Mouse (Mus musculus) natural killer cell, adult 2 months (primary cell): ENCODE data around the gene Galnt9.

Experiments
- DNase-seq, 2 experiments: peaks; one replicate each; pipeline ENCODE4 v3.0.0; 2022; ENCODE audit warnings: low spot score in 2 of 2

Galnt9 gene

DNA sequence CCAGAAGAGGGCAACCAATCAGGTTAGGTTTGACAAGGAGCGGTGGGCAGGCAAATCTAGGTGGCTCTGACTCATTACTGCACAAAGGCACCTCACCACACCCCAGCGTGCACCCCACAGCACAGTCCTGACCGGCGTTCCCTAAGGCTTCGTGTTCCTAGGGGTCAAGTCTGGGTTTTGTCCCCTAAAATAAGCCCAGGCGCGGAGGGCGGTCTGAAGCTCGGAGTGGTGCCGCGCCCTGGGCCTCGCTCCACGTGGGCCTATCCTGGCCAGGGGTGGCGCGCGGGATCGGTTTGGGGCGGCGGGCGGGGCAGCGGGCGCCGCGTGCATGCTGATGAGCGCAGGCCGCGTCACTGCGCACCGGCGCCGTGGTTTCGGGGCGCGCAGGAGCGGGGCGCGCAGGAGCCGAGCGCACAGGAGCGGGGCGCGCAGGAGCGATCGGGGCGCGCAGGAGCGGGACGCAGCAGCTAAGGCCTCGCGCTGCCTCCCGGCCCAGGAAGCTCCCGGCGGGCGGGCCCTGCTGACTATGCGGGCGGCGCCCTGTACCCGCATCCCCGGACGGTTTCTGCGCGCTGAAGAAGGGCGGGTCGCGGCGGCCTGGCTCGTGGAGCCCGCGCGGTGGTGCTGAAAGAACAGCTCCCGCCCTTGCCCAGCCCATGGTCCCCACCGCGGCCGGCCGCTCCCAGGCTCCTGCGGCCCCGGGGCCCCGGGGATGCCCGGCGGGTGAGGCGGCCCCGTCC, at the start of gene Galnt9:
Gene Galnt9, plus strand, starts transcription at position 405 of the 740 bp plus-strand sequence.
- DNase-seq: no peak

DNA sequence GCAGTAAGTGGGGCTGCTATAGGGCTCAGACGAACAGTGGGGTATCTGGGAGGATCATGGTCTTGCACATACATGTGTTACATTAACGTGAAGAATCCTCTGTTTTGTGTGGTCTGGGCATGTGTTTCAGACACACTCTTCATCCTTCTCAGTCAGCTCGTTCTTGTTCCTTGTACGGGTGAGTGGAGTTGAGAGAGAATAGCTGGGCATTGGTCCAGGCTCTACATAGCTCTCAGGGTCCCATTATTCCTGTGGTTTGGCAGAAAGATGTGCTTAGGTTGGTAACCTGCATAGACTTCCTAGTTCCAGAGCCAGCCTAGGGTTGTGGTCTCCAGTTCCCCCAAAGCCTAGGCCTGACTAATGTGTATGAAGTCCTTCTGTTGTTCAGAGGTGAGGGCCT, 49.8 kb upstream of the Galnt9 start:
- no peak for DNase-seq

DNA sequence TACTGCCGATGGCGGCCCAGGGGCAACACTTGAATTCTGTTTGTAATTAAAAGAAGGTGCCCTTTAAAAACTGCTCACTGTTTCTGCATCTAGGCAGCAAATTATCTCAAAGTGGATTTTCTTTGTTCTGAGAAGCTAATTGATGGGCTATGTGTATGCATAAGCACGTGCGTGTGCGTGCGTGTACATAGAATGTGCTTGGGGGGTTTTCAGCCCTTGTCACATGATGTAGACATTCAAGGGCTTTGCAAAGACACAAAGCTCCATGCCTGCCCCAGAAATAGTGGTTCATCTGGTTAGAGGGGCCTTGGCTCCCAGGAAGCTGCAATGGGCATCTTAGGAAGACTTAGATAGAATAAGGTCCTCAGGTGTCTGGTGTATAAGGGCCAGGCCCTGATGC, 49.1 kb upstream of the Galnt9 start:
- no peak for DNase-seq

DNA sequence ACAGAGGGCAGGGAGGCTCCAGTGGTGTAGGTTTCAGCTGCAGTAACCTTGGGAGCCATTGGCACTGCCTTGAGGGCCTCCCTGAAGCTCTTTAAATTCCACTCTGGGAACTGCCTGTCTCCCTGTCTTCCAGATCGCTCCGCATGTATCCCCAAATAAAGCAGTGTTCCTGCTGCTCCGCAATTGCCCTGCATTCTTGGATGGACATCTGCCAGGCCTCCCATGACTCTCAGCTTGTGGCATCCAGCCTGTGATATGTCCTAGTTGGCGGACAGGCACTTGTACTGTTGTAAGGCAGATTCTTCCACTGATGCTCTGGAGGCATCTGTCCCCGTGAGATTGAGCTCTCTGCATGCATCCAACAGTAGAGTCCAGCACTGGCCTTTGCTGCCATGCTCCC, 46.6 kb upstream of the Galnt9 start:
- DNase-seq: no peak

DNA sequence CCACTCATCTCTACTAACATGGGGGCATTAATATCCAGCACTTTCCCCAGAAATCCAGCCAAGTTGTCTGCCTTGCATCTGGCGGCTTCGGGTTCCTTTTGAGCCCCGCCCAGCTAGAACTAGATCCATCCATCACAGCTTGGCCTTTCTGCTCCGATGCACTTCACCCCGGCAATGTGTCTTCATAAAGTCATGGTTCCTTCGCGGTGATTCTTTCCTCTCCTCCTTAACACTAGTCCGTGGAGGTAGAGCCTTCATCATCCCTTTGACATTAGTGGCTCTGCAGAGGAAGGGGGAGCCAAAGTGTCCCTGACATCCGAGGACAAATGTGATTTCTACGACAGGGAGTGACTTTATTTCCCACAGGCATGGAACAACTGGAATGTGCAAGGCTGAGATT, 46.1 kb upstream of the Galnt9 start:
- no peak for DNase-seq

DNA sequence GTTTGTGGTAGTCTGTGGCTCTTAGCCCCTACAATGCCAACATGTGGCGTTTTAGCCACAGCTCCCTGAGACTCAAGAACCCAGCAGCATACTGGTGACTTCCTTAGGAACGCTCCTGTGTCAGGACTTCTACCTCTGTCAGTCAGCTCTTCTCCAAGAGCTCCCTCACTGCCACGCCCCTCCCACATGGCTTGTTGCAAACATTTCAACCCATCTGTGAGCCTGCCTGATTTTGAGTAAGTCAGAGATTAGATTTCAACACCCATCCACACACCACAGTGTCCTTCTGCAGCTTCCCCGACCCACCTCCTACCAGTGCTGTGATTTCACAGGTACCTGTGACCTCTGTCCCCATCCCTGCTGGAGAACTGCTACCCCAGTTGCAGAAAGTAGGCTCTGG, 43.9 kb upstream of the Galnt9 start:
- DNase-seq: no peak

DNA sequence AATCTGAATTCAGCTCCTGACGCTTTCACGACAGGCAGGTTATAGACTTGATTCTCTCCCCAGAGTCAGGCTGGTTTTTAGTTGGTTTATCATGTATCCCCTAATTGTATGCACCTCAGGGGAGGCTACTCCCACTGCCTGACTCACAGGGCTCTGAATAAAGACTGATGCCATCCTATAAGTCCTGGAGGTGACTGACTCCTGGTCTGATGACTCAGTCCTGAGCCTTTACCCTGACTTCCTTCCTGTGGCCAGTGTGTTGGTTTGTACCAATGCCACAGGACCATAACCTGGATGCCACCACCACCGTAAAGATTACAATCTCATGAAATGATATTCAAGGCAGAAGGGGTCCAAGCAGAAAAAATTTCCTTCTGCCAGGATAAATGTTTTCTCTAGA, 40.8 kb upstream of the Galnt9 start:
- no peak for DNase-seq

DNA sequence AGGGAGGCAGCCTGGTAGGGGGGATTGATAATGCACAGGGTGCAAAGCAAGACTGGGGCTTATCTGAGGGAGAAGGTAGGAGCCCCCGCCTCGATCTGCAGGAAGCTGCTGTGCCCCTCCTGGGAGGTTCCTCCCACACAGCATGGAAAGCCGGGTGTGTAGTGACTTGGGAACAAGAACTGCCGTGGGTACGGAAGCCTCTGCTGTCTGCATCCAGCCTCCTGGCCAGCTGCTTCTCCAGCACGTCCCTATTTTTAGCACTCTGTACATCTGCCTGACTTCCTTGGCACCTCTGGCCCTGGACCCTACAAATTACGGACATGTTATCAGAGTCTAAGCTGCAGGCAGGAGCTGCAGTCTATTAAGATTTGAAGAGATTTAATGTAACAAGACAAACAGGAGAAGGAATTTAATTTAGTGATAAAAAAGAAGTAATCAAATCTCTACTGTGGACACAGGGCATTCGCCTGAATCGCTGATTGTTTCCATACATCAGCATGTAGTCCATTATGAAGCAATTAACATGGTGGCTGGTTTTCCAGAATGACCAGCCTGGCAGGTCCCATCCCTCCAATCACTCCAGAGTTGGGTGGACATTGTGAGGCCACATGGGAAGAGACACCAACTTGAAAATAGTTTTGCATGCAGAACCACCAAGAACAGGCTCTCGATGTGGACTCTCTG, 38.4 kb upstream of the Galnt9 start:
- DNase-seq: no peak

DNA sequence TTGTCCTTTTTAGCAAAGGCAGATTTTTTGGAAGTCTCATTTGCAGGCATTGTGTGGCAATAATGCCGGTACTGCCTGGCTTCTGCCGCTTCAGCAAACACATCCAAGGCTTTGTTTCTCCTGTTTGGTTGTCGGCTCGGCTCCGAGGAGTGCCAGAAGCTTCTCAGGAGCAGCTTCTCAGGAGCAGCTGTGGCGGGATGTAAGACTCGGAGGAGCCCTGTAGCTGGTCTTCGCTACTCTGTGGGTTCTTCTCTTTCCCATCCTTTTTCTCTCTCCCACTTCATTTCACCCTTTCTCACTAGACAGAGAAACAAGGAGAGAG, 37.9 kb upstream of the Galnt9 start:
- no peak for DNase-seq

DNA sequence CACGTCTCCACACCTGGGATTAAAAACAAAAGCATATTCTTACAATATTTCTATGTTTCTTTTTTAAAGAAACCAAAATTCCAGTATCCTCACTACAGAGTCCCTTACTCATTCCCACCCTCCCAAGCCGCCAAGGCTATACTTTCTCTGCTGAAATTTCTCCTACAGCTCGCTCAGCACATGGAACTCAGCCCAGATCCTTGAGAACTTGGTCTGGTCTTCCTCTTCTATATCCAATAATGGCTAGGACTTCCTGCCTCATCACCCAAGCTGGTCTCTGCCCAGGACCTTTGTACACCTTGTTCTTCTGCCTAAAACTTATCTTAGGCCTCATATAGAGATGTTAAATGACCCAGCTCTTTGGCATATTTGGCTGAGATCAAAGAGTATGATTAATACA, 37.3 kb upstream of the Galnt9 start:
- no peak for DNase-seq

DNA sequence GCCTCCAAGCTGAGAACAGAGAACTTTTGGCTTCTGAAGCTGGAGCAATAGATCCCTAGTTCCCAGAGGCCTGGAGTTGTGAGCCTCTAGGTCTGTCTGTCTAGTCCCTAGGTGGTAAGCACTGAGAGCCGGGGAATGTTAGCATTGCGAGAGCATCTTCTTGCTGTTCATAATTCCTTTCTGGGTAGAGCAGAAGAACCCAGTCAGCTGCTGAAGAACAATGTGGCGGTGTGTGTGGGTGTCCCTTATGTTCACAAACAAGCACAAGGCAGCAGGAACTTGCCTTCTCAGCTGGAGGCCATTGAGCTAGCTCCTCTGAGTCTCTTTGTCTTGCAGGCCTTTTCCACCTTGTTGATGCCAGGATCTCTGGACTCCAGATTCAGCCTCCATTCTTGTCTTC, 36.2 kb upstream of the Galnt9 start:
- no peak for DNase-seq

DNA sequence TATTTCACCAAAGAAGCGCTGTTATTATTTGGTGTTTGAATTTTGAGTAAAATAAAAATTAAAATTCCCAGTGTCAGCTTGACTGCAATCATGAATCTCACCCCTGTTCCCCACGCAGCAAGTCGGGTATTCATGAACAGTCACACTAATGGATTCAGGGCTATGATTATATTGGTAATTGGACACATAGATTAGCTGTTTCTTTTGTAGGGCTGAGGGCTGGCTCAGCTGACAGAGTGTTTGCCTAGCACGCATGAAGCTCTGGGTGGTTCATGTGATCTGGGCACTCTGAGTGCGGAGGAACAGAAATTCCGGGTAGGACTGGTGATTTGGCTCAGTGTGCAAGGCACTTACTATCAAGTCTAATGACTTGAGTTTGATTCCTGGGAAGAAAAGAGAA, 33.8 kb upstream of the Galnt9 start:
- DNase-seq: no peak

DNA sequence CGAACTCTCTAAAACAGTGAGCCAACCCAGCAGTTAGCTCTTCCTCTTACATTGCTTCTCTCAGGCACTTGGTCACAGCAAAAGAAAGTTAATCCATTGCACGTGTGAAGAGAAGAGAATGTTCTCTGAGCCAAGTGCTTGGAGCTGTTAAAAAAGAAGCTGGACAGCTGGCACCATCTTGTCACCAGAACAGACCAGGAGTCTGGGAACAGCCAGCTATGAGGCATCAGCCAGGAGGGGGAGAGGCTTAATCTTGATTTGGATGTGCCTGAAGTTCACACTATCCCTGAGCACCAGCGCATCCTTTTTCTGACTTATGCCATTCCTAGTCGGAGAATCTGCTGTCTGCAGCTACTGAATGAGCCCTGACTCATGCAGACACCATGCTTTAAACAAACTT, 30.4 kb upstream of the Galnt9 start:
- no peak for DNase-seq

DNA sequence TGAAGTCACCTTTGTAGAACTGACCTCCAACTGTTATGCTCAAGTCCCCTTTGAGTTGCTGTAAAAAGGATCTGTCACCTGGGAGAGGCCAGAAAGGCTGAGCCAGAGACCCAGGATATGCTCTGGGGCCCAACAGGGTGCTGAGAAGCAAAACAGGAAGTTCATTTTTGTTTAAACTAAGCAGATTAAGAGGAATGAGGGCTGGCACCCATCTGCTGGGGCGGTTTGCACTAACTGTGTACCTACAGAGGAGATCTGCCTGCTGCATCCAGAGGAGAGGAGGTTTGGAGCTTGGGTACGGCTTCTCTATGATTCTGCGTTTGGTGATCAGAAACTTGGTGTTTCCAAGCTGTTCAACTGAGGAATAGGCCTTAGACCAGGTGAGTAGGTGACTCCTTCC, 29.5 kb upstream of the Galnt9 start:
- DNase-seq: no peak

DNA sequence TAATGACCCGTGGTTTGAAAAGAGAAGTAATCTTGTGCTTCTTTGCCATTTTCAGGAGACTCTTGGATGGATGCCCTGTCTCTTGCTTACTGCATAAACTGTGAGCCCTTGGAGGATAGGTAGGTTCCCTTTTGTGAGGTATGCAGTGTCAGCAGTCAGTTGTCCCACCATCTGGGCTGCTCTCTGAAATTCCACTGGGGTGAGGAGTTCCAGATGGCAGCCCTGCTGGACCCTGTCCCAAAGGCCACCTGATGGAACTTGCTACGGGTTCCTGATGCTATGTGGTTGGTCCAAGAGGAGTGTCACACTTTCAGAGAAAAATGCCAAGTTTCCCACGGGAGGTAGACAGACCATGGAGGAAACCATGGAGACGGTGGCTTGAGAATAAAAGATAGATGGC, 27.8 kb upstream of the Galnt9 start:
- no peak for DNase-seq

DNA sequence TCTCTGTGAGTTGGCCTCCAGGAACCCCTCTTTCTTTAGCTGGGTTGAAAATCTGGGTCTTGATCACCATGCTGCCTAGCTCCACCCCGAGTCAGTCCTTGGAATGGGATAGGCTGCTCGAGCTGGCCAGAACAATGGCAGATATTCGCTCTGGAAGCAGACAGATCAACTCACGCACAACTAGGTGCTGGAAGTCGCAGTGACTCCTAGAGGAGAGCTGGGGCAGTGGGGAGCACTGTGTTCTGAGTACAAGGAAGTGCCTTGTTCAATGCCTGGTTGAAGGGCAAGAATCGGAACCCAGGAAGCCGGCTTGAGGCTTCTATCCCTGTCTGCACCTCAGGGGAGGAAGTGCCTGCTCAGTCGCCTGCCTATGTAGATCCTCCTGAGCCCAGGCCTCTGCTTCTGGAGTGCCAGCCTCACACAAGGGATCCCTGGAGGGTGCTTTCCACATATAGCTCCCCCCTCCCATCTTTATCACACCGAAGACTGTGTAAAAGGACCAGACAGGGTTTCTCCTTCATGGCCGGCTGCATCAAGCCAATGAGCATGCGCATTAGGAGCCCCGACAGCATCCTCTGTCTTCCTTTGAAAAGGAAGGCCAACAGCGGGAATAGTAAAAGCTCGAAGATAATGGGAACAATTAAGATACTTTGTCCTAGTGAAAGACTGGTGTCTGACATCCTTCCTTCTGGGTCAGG, 25.9 kb upstream of the Galnt9 start:
- no peak for DNase-seq

DNA sequence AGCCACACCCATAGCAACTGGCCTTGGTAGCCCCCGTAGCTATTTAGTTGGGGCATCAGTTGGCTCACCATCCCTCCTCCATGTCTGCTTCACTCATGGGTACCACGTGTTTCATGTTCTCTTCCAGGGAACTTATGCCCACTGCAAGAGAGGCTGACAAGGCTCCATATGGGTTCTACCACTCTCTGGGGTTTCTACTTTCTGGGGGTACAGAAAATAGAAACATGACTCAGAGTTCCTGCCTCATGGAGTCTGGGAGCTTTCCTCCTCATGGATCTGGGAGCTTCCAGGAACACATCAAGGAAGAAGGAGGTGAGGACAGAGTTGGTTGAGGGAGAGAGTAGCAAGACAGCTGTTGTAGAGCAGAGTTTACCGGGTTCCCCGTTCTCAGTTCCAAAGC, 23.2 kb upstream of the Galnt9 start:
- no peak for DNase-seq

DNA sequence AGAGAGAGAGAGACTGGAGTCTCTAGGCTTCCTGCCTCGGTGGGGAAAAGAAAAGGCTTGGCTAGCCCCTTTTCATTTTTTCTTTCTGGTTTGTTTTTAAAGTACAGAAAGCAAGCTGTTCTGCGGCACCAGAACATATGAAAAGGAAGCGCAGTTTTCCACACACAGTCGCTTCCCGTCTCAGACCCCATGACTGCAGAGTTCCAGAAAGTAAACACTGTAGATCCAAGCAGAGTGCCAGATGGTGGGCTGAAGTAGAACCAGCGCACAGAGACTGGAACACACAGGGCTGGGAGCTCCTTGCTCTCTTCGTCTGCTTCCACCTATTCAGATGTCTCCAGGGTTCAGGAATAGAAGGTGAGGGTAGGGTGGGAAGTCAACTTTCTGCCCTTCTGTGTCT, 22.3 kb upstream of the Galnt9 start:
- DNase-seq: no peak

DNA sequence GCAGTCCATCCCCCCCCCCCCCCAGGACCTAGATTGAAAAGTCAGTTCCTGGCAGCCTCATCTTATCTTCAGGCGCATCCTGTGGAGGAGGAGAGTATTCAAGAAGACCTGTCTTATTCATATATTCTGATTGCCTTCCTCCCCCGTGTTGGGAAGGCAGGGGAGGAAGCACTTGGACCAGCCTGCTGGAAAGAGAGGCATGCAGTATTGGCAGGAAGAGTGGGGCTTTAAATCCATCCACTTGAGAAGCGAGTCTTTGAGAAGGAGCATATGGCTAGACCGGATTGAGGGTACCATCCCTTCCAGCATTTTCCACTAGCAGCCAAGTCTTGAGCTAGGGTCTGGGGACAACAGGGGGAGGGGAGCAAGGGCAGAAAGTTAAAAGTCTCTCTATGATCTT, 20.9 kb upstream of the Galnt9 start:
- no peak for DNase-seq

DNA sequence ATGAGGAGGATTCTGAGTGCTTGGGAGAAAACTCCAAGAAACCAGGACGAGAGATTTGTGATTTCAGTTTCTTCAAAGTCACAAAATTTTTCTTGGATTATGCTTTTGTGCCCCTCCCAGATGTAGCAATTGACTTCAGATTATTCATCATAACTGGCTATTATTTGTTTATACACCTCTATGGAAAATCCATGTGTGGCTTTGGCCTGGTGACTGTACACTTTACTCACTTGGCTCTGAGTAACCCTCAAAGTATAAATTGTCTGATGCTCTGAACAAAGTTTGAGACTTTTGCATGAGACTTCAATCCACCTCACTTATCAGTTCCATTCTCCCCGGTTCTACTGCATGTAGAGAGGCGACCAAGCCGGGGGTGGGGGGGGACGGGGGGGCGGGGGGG, 18.5 kb upstream of the Galnt9 start:
- no peak for DNase-seq

DNA sequence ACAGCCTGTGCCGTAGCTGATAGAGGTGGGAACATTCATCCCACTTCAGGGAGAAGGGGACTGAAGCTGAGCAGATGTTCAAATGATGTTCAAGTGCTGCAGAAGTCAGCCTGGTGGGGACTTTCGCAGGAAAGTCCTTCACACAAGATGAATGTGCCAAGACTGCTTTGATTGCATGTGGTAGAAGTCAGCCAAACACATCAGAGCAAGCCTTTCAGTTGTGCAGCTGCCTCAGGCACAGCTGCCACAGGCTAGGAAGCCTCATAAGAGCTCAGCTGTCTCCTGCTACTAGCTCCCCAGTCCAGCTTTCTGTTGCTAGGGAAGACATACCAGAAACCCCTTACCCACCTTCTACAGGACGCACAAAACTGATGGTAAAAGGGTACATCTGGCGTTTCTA, 17.6 kb upstream of the Galnt9 start:
- no peak for DNase-seq

DNA sequence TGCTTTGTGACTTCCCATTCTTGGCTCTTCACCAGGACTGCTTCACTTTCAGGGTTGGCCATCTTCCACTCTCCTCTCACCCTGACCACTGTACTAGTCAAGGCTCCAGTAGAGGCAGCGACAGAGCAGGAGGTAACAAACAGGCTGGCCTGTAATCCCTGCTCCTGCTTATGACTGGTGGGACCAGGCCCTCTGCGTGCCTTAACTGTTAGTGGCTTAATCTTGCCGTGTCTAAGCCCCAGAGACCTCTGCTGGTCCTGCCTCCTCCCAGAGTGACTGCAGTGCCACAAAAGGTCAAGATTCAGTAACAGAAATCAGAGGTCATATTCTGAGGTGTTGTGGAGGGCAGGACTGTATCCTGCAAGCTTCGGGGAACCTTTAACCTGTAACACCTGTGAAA, 13.1 kb upstream of the Galnt9 start:
- DNase-seq: no peak

DNA sequence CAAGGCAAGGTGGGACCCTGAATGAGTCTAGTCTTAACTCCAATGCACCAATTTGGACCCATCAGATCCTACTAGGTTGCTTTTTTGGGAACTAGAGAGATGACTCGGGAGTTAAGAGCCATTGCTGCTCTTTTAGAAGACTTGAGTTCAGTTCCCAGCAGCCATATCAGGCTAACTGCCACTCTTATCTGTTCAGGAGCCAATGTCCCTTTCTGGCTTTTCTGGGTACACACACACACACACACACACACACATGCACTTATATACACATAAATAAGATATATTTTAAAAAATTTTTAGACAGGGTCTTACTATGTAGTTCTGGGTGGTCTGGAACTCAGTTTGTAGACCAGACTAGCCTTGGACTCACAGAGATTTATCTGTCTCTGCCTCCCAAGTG, 9.8 kb upstream of the Galnt9 start:
- no peak for DNase-seq
